Comparison of ENCODE assay signal across 19 mouse cellular contexts in the genomic region with DNA sequence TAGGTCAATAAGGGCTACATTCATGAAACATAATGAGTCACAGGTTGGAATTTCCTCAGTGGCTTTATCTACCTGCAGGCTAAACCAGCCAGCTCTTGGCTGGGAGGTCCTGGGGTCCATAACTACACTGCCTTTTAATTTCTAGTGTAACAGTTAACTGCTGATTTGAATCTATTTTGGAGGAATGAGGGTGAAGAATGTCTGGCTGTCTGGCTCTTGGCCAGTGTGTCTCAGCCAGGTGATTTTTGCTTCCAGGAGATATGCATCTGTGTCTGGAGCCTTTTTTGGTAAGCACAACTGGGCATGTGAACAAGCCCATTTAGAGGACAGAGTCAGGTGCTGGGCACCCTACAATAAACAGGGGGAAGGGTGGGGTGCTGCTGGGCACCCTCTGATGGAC. TPM values are rescaled to one million over a fixed set of nuclear protein-coding genes. Genes with fewer than 3 reads are reported as not detected.
A peak's percentile ranks its signal among the peaks of the same experiment; 100 is the strongest.
DNase-seq lines count a peak whose midpoint lies in the region; ATAC-seq and TF ChIP-seq lines count a peak whose summit lies in the region.
"Had no signal": no experiment of that assay in that cellular context is flagged by ENCODE, and none has a peak within 500 bp of the region (broad histone marks: within the 10 kb centered on the region; RNA-seq: fewer than 3 reads in every experiment).

No protein-coding gene starts in this region.

- peak; percentile 51 for DNase-seq in kidney, adult 18-20 months
- DNase-seq in kidney, adult 9 months = peak; percentile 44
- DNase-seq in kidney, postnatal 0 days (ENCODE audit: low spot score) = peak; percentile 14
- DNase-seq in kidney, postnatal 36 days = peak; percentile 52 to 56
- DNase-seq in hindbrain, embryonic 14.5 days (ENCODE audit: low spot score) = no peak
- DNase-seq in lung, postnatal 36 days = no peak
- DNase-seq in thymus, postnatal 0 days (ENCODE audit: low spot score) = no peak
- DNase-seq: adrenal gland, adult 8-10 months; adrenal gland, postnatal 36 days; cerebellum, adult 2 months; cerebellum, postnatal 10 days; forebrain, postnatal 0 days; gastrocnemius, postnatal 10 days; heart, adult 18-20 months; heart, postnatal 10 days had no signal

- H3K4me1 ChIP-seq in kidney, postnatal 0 days (replicated peaks; ENCODE audit: insufficient read depth, low read length) = 0 out of 2 replicates have a peak, but pooled peaks cover 4% of the 10 kb centered on the region
- no peaks in the 10 kb centered on the region for H3K4me1 ChIP-seq in hindbrain, embryonic 14.5 days (replicated peaks; ENCODE audit: control insufficient read depth, insufficient read depth, low read length)
- H3K4me1 ChIP-seq: forebrain, embryonic 13.5 days had no signal

- H3K4me3 ChIP-seq in kidney, postnatal 0 days (replicated peaks; ENCODE audit: low read depth, low read length) = no peak overlapping the region
- H3K4me3 ChIP-seq in hindbrain, embryonic 14.5 days (replicated peaks; ENCODE audit: low read length) = no peak overlapping the region
- H3K4me3 ChIP-seq: embryonic facial prominence, embryonic 10.5 days; forebrain, embryonic 13.5 days; heart, embryonic 10.5 days had no signal

- TF ChIP-seq CTCF in kidney, postnatal 0 days (IDR thresholded peaks at IDR 0.05; ENCODE audit: low read depth) = no peak

- ATAC-seq in kidney, postnatal 0 days (replicated peaks; ENCODE audit: low FRiP score, low read depth) = 0 out of 2 replicates have a peak, but pooled peaks have one; percentile 24
- ATAC-seq in hindbrain, embryonic 14.5 days (ENCODE audit: low FRiP score) = no peak
- no peak for ATAC-seq in frontal cortex, adult (ENCODE audit: low TSS enrichment)
- ATAC-seq: forebrain, embryonic 13.5 days; forebrain, postnatal 0 days had no signal

- H3K36me3 ChIP-seq in kidney, postnatal 0 days (ENCODE audit: insufficient read depth, low read length) = no peaks in the 10 kb centered on the region
- no peaks in the 10 kb centered on the region for H3K36me3 ChIP-seq in hindbrain, embryonic 14.5 days (replicated peaks; ENCODE audit: control insufficient read depth, insufficient read depth)
- H3K36me3 ChIP-seq: embryonic facial prominence, embryonic 10.5 days; heart, embryonic 10.5 days had no signal

- H3K27me3 ChIP-seq in kidney, postnatal 0 days (ENCODE audit: insufficient read depth, low read length) = no peaks in the 10 kb centered on the region
- H3K27me3 ChIP-seq in hindbrain, embryonic 14.5 days (ENCODE audit: control insufficient read depth, insufficient read depth, low read length) = no peaks in the 10 kb centered on the region
- H3K27me3 ChIP-seq: forebrain, embryonic 13.5 days had no signal

- no peak overlapping the region for H3K4me2 ChIP-seq in kidney, postnatal 0 days (ENCODE audit: low read length)
- no peak overlapping the region for H3K4me2 ChIP-seq in hindbrain, embryonic 14.5 days (replicated peaks)
- H3K4me2 ChIP-seq: forebrain, embryonic 13.5 days had no signal

- peak overlapping the region; percentile 76 for H3K27ac ChIP-seq in kidney, postnatal 0 days
- H3K27ac ChIP-seq in hindbrain, embryonic 14.5 days = no peak overlapping the region
- H3K27ac ChIP-seq: embryonic facial prominence, embryonic 10.5 days; forebrain, embryonic 13.5 days; heart, embryonic 10.5 days had no signal

- no peaks in the 10 kb centered on the region for H3K9me3 ChIP-seq in kidney, postnatal 0 days (replicated peaks; ENCODE audit: low read length)
- H3K9me3 ChIP-seq in hindbrain, embryonic 14.5 days (ENCODE audit: control insufficient read depth, low read length) = no peaks in the 10 kb centered on the region
- H3K9me3 ChIP-seq: embryonic facial prominence, embryonic 10.5 days; forebrain, embryonic 13.5 days; heart, embryonic 10.5 days had no signal

- no peak overlapping the region for H3K9ac ChIP-seq in kidney, postnatal 0 days (ENCODE audit: low read depth, low read length)
- no peak overlapping the region for H3K9ac ChIP-seq in hindbrain, embryonic 14.5 days
- H3K9ac ChIP-seq: forebrain, embryonic 13.5 days; forebrain, postnatal 0 days had no signal

RNA-seq across cellular contexts. Expression of a gene that starts 49.9 kb away (rescaled TPM):
- polyA plus RNA-seq in kidney, postnatal 0 days (2015; fragmentation: Nextera tagmentation; extraction: Ambion mirVana) = 73.7 and 88.5 TPM in 2 replicates
- 3.9 TPM in 2 replicates for polyA plus RNA-seq in hindbrain, embryonic 14.5 days (2014; fragmentation: Nextera tagmentation; extraction: Ambion mirVana)
- 0.57 and 0.60 TPM in 2 replicates for polyA plus RNA-seq in thymus, postnatal 0 days (2015; fragmentation: Nextera tagmentation; extraction: Ambion mirVana)

Comparison
In these comparisons a context has a peak if more than half of its experiments do, and no peak if none do; other contexts are left out.
1. DNase-seq: peak in kidney, adult 18-20 months (single experiment), kidney, adult 9 months (single experiment), kidney, postnatal 0 days (single experiment) and kidney, postnatal 36 days (2 of 2); none in hindbrain, embryonic 14.5 days (single experiment), lung, postnatal 36 days (single experiment) and thymus, postnatal 0 days (single experiment).
2. RNA of a gene that starts 49.9 kb away (polyA plus RNA-seq): 73.7 to 88.5 TPM in kidney, postnatal 0 days; 3.9 TPM in hindbrain, embryonic 14.5 days and 0.57 to 0.60 TPM in thymus, postnatal 0 days; every median in the first group is over 10 times any median in the second.